Mouse (Mus musculus) frontal cortex, postnatal 25 days (tissue): ENCODE data around the gene Lin28a.

ENCODE experiments used
- DNase-seq, 2 experiments: peaks; one replicate each; pipeline ENCODE4 v3.0.0; 2022; ENCODE audit warnings: low spot score in 2 of 2

The Lin28a gene

DNA sequence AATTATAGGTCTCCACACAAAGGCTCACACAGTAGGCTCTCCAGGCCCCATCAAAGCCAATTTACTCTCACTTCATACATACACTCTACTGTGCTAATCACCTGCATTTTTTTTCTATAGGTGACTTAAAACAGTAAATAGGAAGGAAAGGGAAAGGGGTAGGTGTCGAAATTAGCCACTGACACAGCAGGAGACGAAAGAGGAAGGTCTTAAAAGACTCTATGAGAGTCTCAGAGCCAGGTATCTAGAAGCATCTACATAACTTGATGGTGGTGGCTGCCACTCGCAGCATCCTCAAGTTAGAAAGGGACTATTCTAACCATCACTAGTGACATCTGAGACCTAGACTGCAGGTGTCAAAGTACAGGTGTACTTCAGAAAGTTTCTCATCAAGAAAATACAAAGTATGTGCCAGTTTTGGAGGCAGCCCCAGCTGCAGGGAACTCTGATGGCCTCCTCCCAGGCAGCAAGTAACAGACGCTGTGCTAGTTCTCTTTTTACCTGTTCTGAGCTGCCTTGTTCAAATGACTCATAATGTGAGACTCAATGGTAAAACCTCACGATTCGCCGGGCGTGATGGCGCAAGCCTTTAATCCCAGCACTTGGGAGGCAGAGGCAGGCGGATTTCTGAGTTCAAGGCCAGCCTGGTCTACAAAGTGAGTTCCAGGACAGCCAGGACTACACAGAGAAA lies 40.5 kb downstream of the Lin28a start:
- no peak for DNase-seq

DNA sequence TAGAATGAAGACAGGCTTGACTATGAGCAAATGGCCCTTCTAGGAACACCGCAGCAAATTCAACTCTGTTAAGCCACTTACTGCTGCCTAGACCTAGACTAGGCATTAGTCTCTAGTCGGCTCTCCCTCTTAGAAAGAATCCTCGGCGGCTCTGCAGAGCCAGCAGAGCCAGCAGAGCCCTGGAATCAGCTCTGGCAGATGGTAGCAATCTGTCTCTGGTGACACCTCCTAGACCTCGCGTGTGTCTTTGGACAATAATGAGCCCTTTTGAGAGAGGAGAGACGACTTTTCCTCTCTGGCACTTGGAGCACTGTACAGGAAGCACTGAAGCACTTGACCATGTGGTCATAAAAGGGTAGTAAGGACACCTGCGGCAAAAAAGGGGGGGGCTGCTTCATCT lies 46.9 kb downstream of the Lin28a start:
- DNase-seq, result no peak

DNA sequence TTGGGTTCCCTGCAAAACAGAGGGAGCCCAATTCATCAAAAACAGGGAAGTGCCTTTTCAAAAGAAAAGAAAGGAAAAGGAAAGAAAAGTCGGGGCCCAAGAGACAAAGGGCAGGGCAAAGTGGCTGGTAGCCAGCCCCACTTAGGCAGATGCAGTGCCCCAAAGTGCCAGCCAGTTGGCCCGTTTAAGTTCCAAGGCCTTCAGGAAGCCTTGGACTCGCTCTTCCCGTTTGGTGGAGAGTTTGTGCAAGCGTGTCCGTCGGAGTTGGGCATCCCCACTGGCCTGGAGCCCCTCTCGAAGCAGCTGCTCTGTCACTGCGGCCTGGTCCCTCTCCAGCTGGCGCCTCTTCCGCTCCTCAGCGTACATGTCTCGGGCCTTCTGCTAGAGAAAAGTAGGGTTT lies 47.8 kb downstream of the Lin28a start:
- no peak for DNase-seq

GRCm38 (mm10) chr4:133970196-133970595 lies 48.4 kb downstream of the Lin28a start:
- no peak for DNase-seq

DNA sequence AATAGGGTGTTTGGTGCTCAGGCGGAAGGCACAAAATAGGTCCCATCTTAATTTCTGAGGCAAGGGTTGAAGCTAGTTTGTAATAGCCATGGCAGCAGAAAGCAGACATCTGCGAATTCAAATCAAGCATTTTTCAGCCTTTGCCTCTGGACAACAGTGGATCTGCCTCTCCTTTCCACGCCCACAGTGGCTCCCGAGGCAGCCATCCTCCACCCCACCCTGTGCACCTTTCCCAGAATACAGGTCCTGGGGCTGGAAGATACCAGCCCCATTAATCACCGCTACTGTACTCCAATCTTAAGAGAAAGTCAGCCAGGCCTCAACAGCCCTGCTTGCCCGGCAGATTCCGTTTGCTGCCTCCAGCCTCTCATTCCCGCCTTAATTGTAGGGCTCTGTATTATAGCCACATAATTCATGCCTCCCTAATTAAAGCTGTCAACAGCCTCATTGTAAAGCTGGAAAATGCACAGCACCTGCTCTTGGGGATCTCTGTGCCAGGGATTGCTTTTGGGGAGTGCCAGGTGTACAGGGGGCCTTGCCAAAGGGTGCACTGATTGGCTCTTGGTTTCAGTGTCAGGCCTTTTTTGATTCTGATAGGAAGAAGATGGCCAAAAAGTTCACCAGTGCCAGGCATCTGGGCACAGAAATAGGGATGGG lies 49.4 kb downstream of the Lin28a start:
- DNase-seq, result no peak

DNA sequence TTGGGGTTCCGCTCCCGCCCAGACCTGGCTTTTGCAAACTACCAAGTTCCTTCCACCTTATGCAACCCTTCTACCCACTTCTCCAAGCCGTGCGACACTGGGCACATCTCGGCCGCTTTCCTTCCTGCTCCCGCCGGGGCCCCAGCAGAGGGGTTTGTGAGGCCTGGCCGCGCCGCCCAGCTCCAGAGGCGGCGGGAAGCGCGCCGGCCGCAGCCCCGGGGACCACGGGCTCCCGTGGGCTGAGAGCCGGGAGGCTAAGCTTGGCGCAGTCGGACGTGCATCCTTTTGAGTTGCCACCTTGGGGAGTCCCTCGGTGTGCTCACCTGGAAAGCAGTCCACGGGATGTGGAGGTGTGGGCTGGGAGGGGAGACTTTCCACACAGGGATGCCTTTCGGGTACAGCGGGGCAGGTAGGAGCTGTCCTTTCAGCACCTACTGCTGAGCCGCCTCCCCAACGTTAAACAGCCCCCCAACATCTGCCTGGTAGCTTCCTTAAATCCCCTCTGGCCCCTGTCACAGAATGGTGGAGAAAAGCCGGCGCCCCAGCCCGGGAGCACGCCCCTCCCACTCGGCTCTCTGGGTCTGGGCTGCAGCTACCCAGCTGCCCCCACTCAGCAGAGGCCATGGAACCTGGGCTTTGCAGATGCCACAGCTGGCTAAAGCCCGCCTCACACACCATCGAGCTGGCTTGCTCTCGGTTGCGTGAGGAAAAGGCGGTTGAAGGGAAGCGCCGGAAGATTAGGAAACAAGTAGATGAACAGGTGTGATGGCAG lies 50.3 kb downstream of the Lin28a start, which contains the start of gene Hmgn2:
Gene Hmgn2 (minus strand): TSS at position 501 of the 772 bp plus-strand sequence.
- peak; percentile 14 to 29 for DNase-seq

DNA sequence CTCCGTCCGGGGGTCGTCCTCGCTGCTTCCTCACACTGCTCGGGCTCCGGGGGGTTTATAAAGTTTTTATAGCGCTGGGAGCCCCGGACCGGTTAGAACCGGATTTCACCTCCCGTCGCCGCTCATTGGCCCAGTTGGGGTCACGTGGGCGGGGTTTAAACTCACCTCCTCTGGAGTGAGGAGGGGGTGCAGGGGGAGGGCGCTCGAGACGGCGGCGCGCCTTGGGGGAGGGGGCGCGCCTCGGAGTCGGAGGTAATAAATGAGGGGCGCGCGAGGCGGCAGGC lies 50.8 kb downstream of the Lin28a start:
- DNase-seq, result peak; percentile 72 to 88

DNA sequence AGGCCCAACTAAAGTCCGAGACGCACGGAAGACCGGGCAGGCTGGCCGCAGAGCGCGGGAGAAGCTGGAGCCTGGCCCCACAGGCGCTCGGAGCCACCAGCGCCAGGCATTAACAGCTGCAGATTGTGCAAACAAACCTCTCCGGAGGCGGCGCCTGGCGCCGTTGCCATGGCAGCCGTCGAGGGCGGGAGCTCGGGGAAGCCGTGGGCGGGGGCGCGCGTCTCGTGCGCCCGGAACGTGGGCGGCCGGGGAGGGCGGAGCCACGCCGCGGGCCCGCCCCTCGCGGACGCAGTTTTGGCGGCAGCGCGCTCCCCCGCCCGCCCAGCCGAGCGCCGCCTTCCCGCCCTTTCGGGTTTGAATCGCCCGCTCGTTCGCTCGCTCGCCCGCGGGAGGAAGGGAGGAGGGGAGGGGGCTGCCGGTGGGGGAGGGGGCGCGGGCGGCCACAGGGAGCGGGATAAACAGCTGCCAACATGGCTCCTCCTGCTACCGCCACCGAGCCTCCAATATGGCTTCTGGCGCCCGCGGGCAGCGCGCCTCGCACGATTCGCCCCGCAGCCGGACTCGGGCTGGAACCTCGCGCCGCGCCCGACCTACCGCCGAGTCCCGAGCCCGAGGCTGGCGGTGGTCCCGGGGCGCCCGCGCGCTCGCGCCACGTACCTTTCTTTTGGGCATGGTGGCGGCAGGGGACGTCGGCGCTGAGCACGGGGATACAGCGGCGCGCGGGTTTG lies 51.3 kb downstream of the Lin28a start:
- DNase-seq, result peak; percentile 92

DNA sequence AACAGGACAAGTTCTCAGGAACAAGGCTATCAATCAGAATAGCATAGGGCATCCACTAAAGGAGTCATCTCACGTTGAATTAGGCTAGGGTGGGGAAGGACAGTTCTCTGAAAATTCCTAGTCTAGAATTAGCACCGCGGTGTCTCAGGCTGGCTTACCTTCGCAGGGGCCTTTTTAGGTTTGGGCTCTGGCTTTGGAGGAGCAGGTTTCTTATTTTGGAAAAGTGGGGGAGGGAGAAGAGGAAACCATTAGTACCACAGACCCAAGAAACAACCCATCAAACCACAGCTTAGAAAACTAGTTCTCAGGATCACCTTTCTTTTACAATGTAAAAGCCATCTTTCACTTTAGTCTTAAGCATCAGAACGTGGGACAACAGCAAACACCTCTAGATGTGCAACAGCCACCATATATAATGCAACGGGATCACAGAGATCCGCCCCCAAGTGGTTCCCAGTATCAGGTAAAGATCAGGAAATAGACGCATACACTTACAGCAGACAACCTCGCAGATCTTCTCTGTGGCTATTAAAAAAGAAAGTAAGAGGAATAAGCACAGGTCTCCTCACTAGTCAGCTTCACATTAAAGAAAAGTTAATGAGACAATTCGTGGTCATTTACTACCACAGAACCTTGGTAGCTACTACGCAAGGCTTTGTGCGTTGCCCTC lies 52.2 kb downstream of the Lin28a start:
- no peak for DNase-seq

DNA sequence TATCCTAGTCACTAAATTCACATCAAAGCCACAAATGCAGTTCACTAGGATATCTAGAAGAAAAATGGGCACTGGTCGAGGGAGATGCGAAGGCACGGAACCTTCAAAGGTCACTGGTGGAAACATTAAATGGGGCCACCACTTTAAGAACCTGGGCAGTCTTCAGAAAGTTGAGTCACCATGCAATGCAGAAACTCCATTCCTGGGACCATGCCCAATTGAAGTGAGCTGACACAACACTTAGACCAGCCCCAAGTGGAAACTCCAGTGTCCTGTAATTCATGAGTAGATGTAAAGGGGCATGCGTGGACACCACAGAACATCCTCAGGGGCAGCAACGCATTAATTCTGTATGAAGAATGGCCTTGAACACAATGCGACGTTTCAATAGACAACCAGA lies 56.1 kb downstream of the Lin28a start:
- DNase-seq, result no peak

GRCm38 (mm10) chr4:133958884-133959283 lies 59.8 kb downstream of the Lin28a start:
- DNase-seq, result no peak

- DNase-seq, result no peak
These were observed 62.3 kb downstream of the Lin28a start for GRCm38 (mm10) chr4:133956358-133956757.
